Mouse (Mus musculus): Measurements from ENCODE around the gene Rbpms2. TPM values are rescaled to one million over a fixed set of nuclear protein-coding genes. Genes with fewer than 3 reads are reported as not detected.
A peak's percentile ranks its signal among the peaks of the same experiment; 100 is the strongest.

Gene Rbpms2
- total RNA-seq, 1 experiment, result 44.7 TPM

DNA sequence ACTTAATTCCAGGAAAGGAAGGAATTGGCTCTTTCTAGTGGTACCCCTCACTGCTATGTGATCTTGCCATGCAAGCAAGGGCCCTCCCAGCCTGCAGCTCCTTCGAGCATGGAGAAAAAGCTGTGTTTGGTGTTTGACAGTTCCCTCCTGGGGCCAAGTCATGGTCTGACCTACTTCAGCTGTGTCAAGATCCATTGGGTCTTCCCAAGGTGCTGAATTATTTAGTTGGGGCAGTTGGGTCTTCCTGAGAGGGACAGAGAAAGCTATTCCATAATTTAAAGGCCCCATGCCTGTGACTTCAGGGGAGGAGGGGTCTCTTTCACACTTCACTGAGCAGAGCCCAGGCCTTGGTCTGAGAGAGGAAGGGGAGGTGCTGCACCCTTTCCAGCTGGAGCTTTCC is 32.0 kb downstream of the Rbpms2 start:
- Histone ChIP-seq H3K36me3 (ENCODE audit: control insufficient read depth, insufficient read depth, low read length, poor library complexity, severe bottlenecking) (peaks cover 30% of the 10 kb centered on the region), H3K9me3 (ENCODE audit: control insufficient read depth, insufficient read depth, low read depth, low read length) (no peaks in the 10 kb centered on the region), H3K4me1 (ENCODE audit: control insufficient read depth in 2 of 2, insufficient read depth in 2 of 2, low read length in 2 of 2, poor library complexity in 1 of 2) (peaks cover 0 to 13% of the 10 kb centered on the region in 2 experiments; a peak in 1 of 4 replicates), H3K27ac (ENCODE audit: insufficient read depth, low read depth, low read length, poor library complexity, severe bottlenecking) (no peak overlapping the region), H3K4me3 (ENCODE audit: insufficient read depth in 1 of 2, low read depth in 1 of 2, low read length in 2 of 2, poor library complexity in 1 of 2, severe bottlenecking in 1 of 2) (no peak overlapping the region), H3K9ac (ENCODE audit: insufficient read depth, low read depth, low read length, poor library complexity, severe bottlenecking) (no peak overlapping the region)
- in situ Hi-C loops (cut with MboI; ENCODE audit: low sequenced_read_pairs in 2 of 2, unreplicated experiment in 2 of 2), result loop anchor here (10.0 kb wide), 1 partner anchor 57 kb away; no protein-coding TSS in a partner anchor
- no peak for DNase-seq (ENCODE audit: low read depth, low spot score)
- no peak for TF ChIP-seq CHD2 (IDR thresholded peaks at IDR 0.05; ENCODE audit: low read depth, low read length)
- no peak for TF ChIP-seq ZC3H11A (IDR thresholded peaks at IDR 0.05; ENCODE audit: borderline replicate concordance, low read depth, low read length)
- TF ChIP-seq HCFC1 (IDR thresholded peaks at IDR 0.05; ENCODE audit: borderline replicate concordance, insufficient read depth, low read length), result no peak
- TF ChIP-seq ZNF384 (IDR thresholded peaks at IDR 0.05; ENCODE audit: low read depth, low read length), result no peak
- TF ChIP-seq MAFK (IDR thresholded peaks at IDR 0.05; ENCODE audit: insufficient read depth, low read depth, low read length), result no peak

DNA sequence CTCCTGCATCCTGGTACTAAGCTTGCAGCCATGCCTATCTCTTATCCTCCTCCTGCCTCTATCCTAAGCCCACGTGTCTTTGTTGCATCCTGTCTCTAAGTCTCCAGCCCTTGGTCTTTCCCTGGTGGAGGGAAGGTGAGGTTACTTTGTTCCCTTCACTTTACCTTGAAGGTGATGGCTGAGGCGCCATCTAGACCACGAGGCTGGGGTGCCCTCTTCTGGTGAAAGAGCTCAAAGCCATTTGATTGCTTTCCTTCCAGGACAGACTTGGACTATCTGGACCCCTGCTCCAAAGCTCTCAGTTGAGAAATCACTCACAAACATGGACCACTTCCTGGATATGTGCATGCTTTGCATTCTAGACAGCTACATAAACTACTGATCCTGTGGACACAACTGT is 34.7 kb downstream of the Rbpms2 start:
- no peaks in the 10 kb centered on the region for H3K9me3 ChIP-seq (ENCODE audit: control insufficient read depth, insufficient read depth, low read depth, low read length)
- DNase-seq (ENCODE audit: low read depth, low spot score), result peak; percentile 56
- in situ Hi-C loops (cut with MboI; ENCODE audit: low sequenced_read_pairs in 2 of 2, unreplicated experiment in 2 of 2), result loop anchor here (10.0 kb wide), 1 partner anchor 59 kb away; no protein-coding TSS in a partner anchor
- H3K27ac ChIP-seq (ENCODE audit: insufficient read depth, low read depth, low read length, poor library complexity, severe bottlenecking), result no peak overlapping the region
- H3K4me1 ChIP-seq (ENCODE audit: control insufficient read depth in 2 of 2, insufficient read depth in 2 of 2, low read length in 2 of 2, poor library complexity in 1 of 2), result peaks cover 0 to 10% of the 10 kb centered on the region in 2 experiments; a peak in 1 of 4 replicates
- no peak for TF ChIP-seq CHD2 (IDR thresholded peaks at IDR 0.05; ENCODE audit: low read depth, low read length)
- no peak for TF ChIP-seq HCFC1 (IDR thresholded peaks at IDR 0.05; ENCODE audit: borderline replicate concordance, insufficient read depth, low read length)
- no peak for TF ChIP-seq MAFK (IDR thresholded peaks at IDR 0.05; ENCODE audit: insufficient read depth, low read depth, low read length)
- TF ChIP-seq ZC3H11A (IDR thresholded peaks at IDR 0.05; ENCODE audit: borderline replicate concordance, low read depth, low read length), result no peak
- TF ChIP-seq ZNF384 (IDR thresholded peaks at IDR 0.05; ENCODE audit: low read depth, low read length), result no peak
- H3K36me3 ChIP-seq (ENCODE audit: control insufficient read depth, insufficient read depth, low read length, poor library complexity, severe bottlenecking), result peaks cover 16% of the 10 kb centered on the region
- no peak overlapping the region for H3K4me3 ChIP-seq (ENCODE audit: insufficient read depth in 1 of 2, low read depth in 1 of 2, low read length in 2 of 2, poor library complexity in 1 of 2, severe bottlenecking in 1 of 2)
- no peak overlapping the region for H3K9ac ChIP-seq (ENCODE audit: insufficient read depth, low read depth, low read length, poor library complexity, severe bottlenecking)

DNA sequence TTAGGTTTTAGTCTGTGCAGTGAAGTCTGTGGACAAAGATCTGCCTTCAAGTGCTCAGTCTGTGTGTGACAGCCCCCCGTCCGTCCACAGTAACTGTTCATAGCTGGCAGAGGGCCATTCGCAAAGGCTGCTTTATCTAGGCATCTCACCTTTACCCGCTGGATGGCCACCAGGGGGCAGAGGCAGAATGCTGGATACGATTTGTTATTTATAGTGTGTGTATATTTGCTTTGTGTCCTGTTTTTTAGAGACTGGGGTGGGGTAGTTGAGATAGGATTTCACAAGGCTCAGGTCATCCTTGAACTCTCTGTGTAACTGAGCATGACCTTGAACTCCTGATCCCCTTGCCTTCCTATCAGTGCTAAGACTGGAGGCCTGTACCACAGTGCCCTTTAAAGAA is 36.6 kb downstream of the Rbpms2 start:
- Histone ChIP-seq H3K36me3 (ENCODE audit: control insufficient read depth, insufficient read depth, low read length, poor library complexity, severe bottlenecking) (peaks cover 5% of the 10 kb centered on the region; the same call in 1 of the 2 replicates), H3K27ac (ENCODE audit: insufficient read depth, low read depth, low read length, poor library complexity, severe bottlenecking) (no peak overlapping the region), H3K4me1 (ENCODE audit: control insufficient read depth in 2 of 2, insufficient read depth in 2 of 2, low read length in 2 of 2, poor library complexity in 1 of 2) (peaks cover 0 to 8% of the 10 kb centered on the region in 2 experiments; a peak in 2 of 4 replicates), H3K9me3 (ENCODE audit: control insufficient read depth, insufficient read depth, low read depth, low read length) (no peaks in the 10 kb centered on the region), H3K4me3 (ENCODE audit: insufficient read depth in 1 of 2, low read depth in 1 of 2, low read length in 2 of 2, poor library complexity in 1 of 2, severe bottlenecking in 1 of 2) (no peak overlapping the region), H3K9ac (ENCODE audit: insufficient read depth, low read depth, low read length, poor library complexity, severe bottlenecking) (no peak overlapping the region)
- TF ChIP-seq ZC3H11A (IDR thresholded peaks at IDR 0.05; ENCODE audit: borderline replicate concordance, low read depth, low read length), result 0 out of 2 replicates have a peak, but pooled peaks have one; percentile 23
- no peak for TF ChIP-seq MAFK (IDR thresholded peaks at IDR 0.05; ENCODE audit: insufficient read depth, low read depth, low read length)
- DNase-seq (ENCODE audit: low read depth, low spot score), result peak; percentile 62
- in situ Hi-C loops (cut with MboI; ENCODE audit: low sequenced_read_pairs in 2 of 2, unreplicated experiment in 2 of 2), result loop anchor here (10.0 kb wide), 1 partner anchor 61 kb away; no protein-coding TSS in a partner anchor

DNA sequence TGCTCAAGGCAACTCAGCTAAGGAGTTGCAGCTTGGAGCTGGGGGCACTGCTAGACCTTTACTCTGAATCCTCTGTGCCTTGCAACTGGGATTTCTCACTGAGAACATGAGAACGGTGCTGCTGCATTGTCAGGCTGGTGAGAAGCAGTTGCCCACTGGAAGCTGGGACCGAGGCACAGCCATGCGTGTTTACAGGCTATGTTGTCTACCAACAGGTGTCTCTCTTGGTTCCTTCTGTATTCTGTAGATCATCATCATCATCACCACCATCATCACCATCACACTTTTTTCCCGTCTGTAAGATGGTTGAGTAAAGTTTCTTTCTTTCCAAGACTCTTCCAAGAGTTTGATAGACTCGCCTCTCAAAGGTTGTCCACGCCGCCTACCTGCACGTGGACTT is 38.3 kb downstream of the Rbpms2 start, which contains the start of gene Oaz2:
Oaz2 (plus strand) TSS at position 301 of the 400 bp plus-strand sequence.
- TF ChIP-seq HCFC1 (IDR thresholded peaks at IDR 0.05; ENCODE audit: borderline replicate concordance, insufficient read depth, low read length) (no peak), ZC3H11A (IDR thresholded peaks at IDR 0.05; ENCODE audit: borderline replicate concordance, low read depth, low read length) (no peak), ZNF384 (IDR thresholded peaks at IDR 0.05; ENCODE audit: low read depth, low read length) (no peak), MAFK (IDR thresholded peaks at IDR 0.05; ENCODE audit: insufficient read depth, low read depth, low read length) (no peak), CHD2 (IDR thresholded peaks at IDR 0.05; ENCODE audit: low read depth, low read length) (no peak)
- no peak for DNase-seq (ENCODE audit: low read depth, low spot score)
- Histone ChIP-seq H3K4me1 (ENCODE audit: control insufficient read depth in 2 of 2, insufficient read depth in 2 of 2, low read length in 2 of 2, poor library complexity in 1 of 2) (peaks cover 6 to 17% of the 10 kb centered on the region in 2 experiments; a peak in 3 of 4 replicates), H3K9ac (ENCODE audit: insufficient read depth, low read depth, low read length, poor library complexity, severe bottlenecking) (no peak within 1 kb of the TSS), H3K36me3 (ENCODE audit: control insufficient read depth, insufficient read depth, low read length, poor library complexity, severe bottlenecking) (no peaks in the 10 kb centered on the region), H3K27ac (ENCODE audit: insufficient read depth, low read depth, low read length, poor library complexity, severe bottlenecking) (no peak within 1 kb of the TSS), H3K4me3 (ENCODE audit: insufficient read depth in 1 of 2, low read depth in 1 of 2, low read length in 2 of 2, poor library complexity in 1 of 2, severe bottlenecking in 1 of 2) (no peak within 1 kb of the TSS), H3K9me3 (ENCODE audit: control insufficient read depth, insufficient read depth, low read depth, low read length) (no peaks in the 10 kb centered on the region)
- in situ Hi-C loops (cut with MboI; ENCODE audit: low sequenced_read_pairs in 2 of 2, unreplicated experiment in 2 of 2), result loop anchor here (10.0 kb wide), 1 partner anchor 63 kb away; no protein-coding TSS in a partner anchor

Data from ES-E14 (cell line).